Mouse (Mus musculus): Measurements from ENCODE around the gene Nxn.

- TF ChIP-seq CTCF (IDR thresholded peaks at IDR 0.05; ENCODE audit: extremely low read depth, insufficient read length, insufficient replicate concordance, low read depth, low read length) (no peak), POLR2A (IDR thresholded peaks at IDR 0.05; ENCODE audit: low read depth, low read length) (no peak)
Observed at GRCm38 (mm10) chr11:76287301-76287700, 111.6 kb downstream of the Nxn start.
